Mouse (Mus musculus) olfactory bulb, adult 2 months (tissue): ENCODE measurements around the gene Timp2.

Experiments used
- CTCF ChIP-seq: fragments of 200-500 bp; IDR thresholded peaks from 2 replicates; pipeline ENCODE4 v1.5.1; 2012; ENCODE audit warnings: low read depth, mild to moderate bottlenecking, low read length, moderate library complexity; ENCODE audit not compliant: insufficient read depth
- POLR2A ChIP-seq: fragments of 200-500 bp; IDR thresholded peaks from 2 replicates; pipeline ENCODE4 v1.6.1; 2012; ENCODE audit warnings: mild to moderate bottlenecking, low read depth, low read length, moderate library complexity; ENCODE audit not compliant: insufficient read depth

GRCm38 (mm10) chr11:118321500-118321899, 34.0 kb downstream of the Timp2 start:
- no peak for TF ChIP-seq CTCF
- no peak for TF ChIP-seq POLR2A
